Mouse (Mus musculus) gastrocnemius, postnatal 4 days (tissue): ENCODE data around the gene Rin1. TPM values are rescaled to one million over a fixed set of nuclear protein-coding genes. Genes with fewer than 3 reads are reported as not detected.
A peak's percentile ranks its signal among the peaks of the same experiment; 100 is the strongest.
"Not testable (repeated sequence)": the region's sequence is repeated elsewhere in the genome, so short reads cannot be mapped to it uniquely, and the experiment has no call there.

Experiments
- DNase-seq, 2 experiments: peaks; one replicate each; pipeline ENCODE4 v3.0.0; 2021 to 2022; ENCODE audit warnings: low spot score in 2 of 2, mixed read lengths in 2 of 2
- long read RNA-seq, 2 experiments: library from polyadenylated mRNA; stranded (forward); transcript quantifications; one replicate each; pipeline ENCODE4 v2.0.0; 2021
- total RNA-seq, 2 experiments: library from RNA; stranded (reverse); gene quantifications; 2 replicates each; pipeline ENCODE4 v1.2.3; 2021

Rin1 gene
- 1 to 10 TPM; 3.4 to 3.5 TPM for total RNA-seq
- long read RNA-seq, experiment 1, full-length matches to known transcripts, result 2 of 4 reads
- long read RNA-seq, experiment 1, partial matches to known transcripts, result 1 of 4 reads
- long read RNA-seq, experiment 1, other reads (novel, unspliced or antisense), result 1 of 4 reads
- long read RNA-seq, experiment 2, partial matches to known transcripts, result 1 of 3 reads
- long read RNA-seq, experiment 2, other reads (novel, unspliced or antisense), result 2 of 3 reads

DNA sequence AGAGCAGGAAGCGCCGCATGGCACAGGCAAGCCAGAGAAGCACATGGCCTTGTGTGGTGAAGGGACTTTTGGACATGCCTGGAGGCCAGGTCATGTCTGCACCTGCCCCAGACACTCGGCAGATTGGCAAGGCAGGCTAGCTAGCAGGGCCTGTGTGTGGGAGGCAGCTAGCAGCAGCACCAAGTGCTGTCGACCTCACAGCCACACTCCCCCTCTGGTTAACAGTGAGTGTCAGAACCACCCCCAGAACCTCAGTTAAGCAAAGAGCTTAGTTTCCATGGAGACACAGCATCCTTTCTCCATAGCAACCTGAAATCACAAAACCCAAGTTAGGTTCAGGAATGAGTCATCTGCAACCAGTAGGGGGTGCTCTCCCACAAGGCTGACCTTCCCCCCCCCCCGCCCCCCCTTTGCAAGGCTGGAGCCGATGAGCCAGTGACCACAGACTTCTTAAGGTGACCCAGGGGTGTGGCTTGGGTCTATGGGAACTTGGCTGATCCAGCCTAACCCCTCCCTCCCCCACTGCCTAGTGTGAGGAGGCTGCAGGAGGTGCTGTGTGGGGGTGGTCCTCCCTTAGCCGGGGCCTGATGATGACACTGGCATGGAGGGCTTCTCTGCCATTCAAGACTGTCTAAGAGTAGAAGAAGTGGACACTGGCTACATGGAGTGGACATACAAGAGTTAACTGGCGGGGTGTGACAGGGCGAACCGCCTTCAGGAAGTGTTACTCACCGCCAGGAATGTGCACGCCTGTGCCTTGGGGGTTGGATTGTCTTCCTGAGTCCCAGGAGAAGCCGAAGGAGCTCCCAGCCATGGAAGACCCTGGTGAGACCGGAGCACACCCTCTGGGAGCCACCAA is at the start of gene Rin1:
Gene Rin1, plus strand, starts transcription at position 435 of the 859 bp plus-strand sequence.
- no peak for DNase-seq

GRCm38 (mm10) chr19:5001666-5002406 is 48.4 kb upstream of the Rin1 start:
- DNase-seq, result peak in 1 of 2 experiments; percentile 72

DNA sequence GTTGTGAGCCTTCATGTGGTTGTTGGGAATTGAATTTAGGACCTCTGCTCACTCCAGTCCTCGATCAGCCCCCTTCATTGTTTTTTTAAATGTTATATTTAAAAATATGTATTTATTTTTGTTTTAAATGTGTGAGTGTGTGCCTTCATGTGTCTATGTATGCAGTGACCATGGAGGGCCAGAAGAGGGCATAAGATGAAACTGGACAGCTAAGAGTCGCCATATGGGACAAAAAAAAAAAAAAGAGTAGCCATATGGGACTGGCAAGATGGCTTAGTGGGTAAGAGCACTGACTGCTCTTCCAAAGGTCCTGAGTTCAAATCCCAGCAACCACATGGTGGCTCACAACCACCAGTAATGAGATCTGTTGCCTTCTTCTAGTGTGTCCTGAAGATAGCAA is 46.6 kb upstream of the Rin1 start:
- not testable (repeated sequence) for DNase-seq

DNA sequence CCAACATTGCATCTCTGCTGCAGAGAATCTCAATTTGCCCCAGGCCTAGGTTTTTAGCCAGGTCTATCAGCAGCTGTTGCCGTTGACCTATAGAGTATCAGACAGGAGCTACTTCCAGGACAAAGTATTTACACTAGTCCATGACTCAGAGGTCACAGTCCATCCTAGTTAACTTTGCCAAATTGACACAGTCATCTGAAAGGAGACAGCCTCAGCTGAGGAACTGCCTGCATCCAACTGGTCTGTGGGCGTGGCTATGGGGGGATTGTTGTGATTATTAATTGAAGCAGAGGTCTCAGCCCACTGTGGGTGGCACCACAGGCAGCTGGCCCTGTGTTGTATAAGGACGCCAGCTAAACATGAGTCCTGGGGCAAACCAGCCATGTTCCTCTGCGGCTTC is 45.4 kb upstream of the Rin1 start:
- no peak for DNase-seq

DNA sequence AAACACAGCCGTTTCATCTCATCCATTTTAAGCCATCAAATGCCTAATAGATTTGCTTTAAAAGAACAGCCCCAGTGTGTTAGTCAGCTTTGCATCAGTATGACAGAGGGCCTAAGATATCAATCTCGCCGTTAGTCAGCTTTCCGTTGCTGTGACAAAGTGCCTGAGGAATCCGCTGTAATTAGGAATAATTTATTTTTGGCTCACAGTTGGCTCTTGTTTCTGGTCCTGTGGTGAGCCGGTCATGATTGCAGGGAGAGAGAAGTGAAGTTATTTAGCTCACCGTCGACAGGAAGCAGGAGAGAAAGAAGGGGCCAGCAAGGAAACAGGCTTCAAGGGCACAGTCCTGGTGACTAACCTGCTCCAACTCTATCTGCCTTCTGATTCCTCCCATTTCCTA is 37.1 kb upstream of the Rin1 start:
- no peak for DNase-seq

GRCm38 (mm10) chr19:5014961-5015398 is 35.3 kb upstream of the Rin1 start:
- no peak for DNase-seq

- DNase-seq, result no peak
Measured at GRCm38 (mm10) chr19:5016221-5016742, 34.0 kb upstream of the Rin1 start.

DNA sequence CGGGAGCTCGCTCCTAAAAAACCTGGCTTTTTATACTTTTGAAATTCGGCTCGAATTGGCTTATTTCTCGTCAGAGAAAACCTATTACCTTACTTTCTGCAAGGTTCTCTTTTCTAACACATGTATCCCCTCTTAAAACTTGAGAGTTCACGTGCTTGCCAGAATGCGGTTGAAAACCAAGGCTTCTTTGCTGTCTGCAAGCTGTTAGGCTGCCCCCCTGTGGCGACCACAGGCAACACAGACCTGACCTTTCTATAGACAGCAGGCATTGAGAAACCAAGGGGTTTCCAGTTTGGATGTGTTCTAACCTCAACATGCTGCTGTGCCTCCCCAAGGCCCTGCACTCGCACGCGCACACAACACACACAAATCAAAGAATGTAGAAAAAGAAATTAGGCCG is 33.5 kb upstream of the Rin1 start:
- peak in 1 of 2 experiments; percentile 73 for DNase-seq

- no peak for DNase-seq
Measured at GRCm38 (mm10) chr19:5017611-5018010, 32.7 kb upstream of the Rin1 start.

DNA sequence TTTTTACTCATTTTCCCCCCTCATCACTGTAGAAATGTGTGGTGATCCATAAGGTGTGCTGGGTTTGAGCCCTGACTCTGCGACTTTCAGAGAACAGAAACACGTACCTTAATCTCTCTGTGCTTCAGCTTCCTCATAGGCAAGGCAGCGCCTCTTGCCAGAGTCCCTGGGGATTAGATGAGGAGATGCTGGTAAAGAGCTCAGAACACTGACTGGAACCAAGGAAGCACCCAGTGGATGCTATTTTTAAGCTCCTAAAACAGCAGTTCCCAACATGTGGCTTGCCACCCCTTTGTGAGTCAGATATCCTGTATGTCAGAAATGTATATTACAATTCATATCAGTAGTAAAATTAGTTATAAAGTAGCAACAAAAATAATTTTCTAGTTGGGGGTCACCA is 32.1 kb upstream of the Rin1 start:
- no peak for DNase-seq

DNA sequence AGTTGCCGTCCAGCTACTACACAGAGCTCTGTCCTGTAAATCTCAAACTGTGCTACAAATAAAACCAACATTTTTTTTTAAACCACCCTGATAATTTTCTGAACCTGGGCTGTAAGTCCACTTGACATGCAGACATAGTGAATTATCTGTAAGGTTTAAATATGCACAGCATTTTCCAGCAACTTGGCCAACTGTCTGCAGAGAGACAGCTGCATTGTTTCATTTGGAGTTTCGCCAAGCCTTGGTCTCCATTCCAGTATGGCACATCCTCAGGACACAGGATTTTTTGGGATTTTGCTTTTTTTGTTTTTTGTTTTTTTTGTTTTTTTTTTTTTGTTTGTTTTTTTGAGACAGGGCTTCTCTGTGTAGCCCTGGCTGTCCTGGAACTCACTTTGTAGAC is 28.9 kb upstream of the Rin1 start:
- DNase-seq, result no peak

DNA sequence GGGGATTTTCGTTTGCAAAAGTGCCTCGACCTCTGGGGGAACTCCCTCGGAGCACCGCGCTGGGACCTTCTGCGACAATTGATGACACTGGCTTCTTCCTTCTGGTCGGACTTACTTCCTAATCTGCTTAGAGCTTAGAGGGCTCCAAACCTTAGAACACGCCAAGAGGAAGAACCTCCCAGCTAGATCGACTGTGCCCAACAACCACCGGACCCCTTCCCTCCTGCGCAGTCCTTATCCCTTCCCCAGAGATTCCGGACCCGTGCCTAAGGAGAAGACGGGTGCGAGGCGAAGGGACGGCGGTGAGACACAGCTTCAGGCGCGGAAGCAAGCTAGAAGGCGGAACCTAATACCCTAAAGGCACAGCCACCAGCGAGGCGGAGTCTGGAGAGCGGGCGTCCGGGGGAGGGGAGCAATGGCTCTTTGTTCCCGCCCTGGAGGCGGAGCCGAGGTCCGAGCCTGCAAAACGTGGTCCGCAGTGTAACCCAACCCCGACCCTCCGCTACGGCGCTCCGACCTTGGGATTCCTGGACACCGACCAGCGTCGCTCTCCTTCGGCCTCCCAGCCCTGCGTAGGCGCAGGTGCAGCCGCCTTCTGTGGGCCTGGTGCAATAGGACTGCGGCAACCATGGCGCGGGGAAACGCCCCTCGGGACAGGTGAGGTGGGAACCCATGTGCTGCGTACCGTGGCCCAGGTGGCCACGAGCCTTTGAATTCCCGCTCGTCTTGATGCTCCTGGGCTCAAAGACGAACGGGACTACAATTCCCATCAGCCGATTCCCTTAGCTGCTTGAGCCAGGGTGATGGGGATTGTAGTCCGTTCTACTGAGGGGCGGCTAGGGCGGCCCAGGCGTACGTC is 26.4 kb upstream of the Rin1 start, which contains the start of gene Slc29a2:
Gene Slc29a2, plus strand, starts transcription at position 240 of the 859 bp plus-strand sequence.
- peak; percentile 78 to 93 for DNase-seq

DNA sequence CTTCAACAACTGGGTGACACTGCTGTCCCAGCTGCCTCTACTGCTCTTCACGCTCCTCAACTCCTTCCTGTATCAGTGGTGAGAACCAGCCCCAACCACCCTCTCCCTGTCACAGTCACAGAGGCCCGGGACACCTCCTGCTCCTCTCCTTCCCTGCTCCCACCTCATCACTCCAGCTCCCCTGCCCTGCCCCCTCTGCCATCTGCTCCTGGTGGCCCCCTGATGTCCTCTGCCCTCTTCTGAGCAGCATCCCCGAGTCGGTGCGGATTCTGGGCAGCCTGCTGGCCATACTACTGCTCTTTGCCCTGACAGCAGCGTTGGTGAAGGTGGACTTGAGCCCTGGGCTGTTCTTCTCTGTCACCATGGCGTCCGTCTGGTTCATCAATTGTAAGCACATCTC is 24.2 kb upstream of the Rin1 start:
- DNase-seq, result no peak

GRCm38 (mm10) chr19:5032686-5033085 is 17.6 kb upstream of the Rin1 start:
- no peak for DNase-seq

DNA sequence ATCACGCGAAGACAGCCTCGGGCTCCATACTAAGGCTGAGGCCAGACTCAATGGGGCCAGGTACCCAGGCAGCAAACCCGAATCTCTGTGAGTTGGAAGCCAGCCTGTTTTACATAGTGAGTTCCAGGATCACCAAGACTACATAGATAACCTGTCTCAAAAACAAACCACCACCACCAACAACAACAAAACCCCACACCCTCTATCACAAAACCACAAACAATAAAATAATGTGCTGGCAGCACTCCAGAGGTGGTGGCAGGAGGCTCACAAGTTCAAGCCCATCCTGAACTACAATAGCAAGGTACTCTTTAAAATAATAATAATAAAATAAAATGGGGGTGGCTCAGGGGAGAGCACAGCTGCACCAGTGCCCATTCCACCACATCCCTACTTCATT is 13.7 kb upstream of the Rin1 start:
- no peak for DNase-seq

- peak; percentile 63 to 74 for DNase-seq
Measured at GRCm38 (mm10) chr19:5037678-5038571, 12.4 kb upstream of the Rin1 start.

GRCm38 (mm10) chr19:5038709-5039156 is 11.5 kb upstream of the Rin1 start, which contains the start of the genes B4gat1 and AC124502.3:
TSS of gene B4gat1 (plus strand) at chr19:5038826.
TSS of gene AC124502.3 (plus strand) at chr19:5038891.
- DNase-seq, result peak; percentile 85 to 91

GRCm38 (mm10) chr19:5039301-5040114 is 10.8 kb upstream of the Rin1 start:
- DNase-seq, result no peak
